Mouse (Mus musculus): ENCODE measurements around the gene Gpr153. TPM values are rescaled to one million over a fixed set of nuclear protein-coding genes. Genes with fewer than 3 reads are reported as not detected.
A peak's percentile ranks its signal among the peaks of the same experiment; 100 is the strongest.
"Not testable (repeated sequence)": the region's sequence is repeated elsewhere in the genome, so short reads cannot be mapped to it uniquely, and the experiment has no call there.

Gpr153 gene
- 10 to 100 TPM; 25.1 to 32.2 TPM for total RNA-seq (2021)
- long read RNA-seq, experiment 1, transcript Gpr153-202 (6 exons, 3,838 nt), result minor isoform, 23 of 81 reads
- long read RNA-seq, experiment 1, transcript Gpr153-203 (6 exons, 3,777 nt), result major isoform, 33 of 81 reads
- long read RNA-seq, experiment 1, partial matches to known transcripts, result 6 of 81 reads
- long read RNA-seq, experiment 1, other reads (novel, unspliced or antisense), result 18 of 81 reads
- long read RNA-seq, experiment 2, transcript Gpr153-203 (6 exons, 3,777 nt), result major isoform, 23 of 54 reads
- long read RNA-seq, experiment 2, transcript Gpr153-202 (6 exons, 3,838 nt), result minor isoform, 13 of 54 reads
- long read RNA-seq, experiment 2, partial matches to known transcripts, result 7 of 54 reads
- long read RNA-seq, experiment 2, other reads (novel, unspliced or antisense), result 10 of 54 reads

DNA sequence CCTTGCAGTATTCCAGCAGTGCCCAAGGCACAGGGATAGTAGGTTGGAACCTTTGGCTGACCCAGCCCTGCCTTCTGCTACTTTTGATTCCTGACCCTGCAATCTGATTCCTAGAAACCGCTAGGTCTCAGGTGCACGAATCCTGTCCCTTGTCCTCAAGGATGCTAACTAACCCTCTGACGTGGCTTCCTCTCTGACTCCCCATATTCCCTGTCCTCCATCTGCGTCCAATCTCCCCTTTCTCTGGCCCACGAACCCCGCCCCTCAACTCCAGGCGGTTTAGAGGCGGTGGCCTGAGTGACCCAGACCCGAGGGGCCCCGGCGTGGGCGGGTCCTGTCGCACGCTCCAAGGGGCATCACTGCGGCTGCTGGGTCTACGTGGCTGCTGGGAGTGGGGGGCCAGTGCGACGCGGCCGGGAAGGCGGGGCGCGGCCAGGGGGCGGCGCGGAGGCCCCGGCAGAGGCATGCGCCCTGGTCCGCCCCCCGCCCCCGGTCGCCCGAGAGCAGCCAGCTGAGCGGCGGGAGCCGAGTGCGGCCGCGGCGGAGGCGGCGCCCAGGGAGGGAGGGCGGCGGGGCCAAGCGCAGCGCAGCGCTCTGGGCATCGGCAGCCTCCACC, at the start of gene Gpr153:
Gene Gpr153 (plus strand): TSS at position 612 of the 616 bp plus-strand sequence.
- peak; percentile 63 for DNase-seq

DNA sequence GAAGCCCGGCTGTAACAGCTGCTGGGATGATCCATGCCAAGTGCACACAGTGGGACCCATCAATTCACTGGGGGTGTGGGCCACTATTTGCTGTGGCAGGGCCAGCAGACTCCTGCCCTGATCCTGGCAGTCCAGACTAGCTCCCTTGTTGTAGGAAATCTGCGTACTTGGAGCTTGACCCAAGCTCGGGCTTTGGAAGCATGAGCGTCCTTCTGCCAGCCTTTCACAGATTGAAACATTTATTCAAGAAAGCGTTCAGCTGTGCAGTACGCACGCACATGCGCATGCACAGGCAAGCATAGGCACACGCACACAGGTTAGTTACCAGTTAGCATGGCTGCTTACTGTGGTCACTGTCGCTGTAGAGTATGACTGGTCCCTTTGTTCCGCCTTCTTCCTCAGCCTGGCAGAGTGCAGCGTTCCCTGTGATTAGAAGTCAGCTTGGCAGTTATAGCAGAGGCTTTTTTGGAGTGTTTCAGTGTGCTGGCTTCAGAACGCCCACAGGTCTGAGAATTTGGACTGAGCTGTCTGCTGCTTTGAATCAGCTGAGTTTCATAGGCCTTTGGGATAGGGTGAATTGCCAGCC, 47.0 kb upstream of the Gpr153 start:
- no peak for DNase-seq

DNA sequence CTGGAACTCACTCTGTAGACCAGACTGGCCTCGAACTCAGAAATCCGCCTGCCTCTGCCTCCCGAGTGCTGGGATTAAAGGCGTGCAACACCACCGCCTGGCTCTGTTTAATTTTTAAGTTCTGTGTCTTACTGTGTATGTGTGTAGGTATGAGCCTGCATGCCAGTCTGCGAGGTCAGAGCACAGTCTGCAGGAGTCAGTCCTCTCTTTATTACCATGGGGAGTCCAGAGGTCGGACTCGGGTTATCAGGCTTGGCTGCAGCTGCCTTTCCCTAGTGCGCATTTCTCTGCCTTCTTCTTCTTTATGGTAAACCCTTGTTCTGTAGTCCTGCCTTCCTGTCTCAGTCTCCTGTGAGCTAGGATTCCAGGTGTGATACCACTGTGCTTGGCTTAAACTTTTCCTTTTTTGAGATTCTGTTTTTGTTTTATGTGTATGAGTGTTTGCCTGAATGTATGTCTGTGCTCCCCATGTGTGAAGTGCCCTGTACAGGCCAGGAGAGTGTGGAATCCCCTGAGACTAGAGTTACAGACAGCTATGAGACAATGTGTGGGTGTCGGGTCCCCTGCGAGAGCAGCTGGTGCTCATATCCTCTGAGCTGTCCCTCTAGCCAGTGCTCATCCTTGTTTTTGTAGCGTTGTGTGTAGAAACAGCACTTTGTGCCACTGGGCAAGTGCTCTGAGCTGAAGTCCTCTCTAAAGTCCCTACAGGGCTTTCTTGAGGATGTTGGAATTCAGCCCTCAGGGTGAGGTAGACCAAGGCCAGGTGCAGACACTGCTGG, 46.1 kb upstream of the Gpr153 start:
- DNase-seq, result no peak

DNA sequence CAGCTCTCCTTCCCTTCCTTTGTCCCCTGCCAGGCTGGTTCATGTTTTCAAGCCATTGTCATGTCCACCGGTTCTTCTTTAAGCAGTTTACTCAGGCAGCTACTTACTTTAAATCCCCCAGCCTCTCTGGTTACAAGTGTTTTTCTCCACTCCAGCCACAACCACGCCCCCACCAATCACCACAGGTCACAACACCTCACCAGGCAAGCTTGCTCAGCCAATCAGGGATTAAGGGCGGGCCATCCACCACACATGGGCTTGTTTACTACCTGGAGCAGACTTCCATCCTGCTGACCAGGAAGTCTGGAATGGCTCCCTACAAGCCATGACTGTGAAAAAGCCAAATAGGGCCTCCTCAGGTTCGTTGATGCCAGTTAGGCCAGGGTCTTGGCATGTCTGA, 43.7 kb upstream of the Gpr153 start:
- not testable (repeated sequence) for DNase-seq

DNA sequence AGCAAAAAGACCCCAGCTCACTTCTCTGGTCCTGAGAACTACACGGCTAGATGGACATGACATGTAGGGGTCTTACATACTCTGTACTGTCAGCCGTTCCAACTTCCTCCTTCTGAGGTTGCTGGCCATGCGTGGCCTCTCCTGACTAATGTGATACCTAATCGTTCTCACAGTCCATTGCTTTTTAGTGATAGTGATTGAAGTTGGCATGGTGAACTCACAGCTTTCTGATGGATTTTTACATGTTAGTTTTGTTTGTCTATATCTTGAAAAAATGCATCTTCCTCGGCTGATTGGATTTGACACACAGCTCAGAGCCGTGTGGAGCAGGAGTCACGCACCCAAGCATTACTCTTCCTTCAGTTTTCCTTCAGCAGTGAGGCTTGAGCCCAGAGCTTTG, 42.7 kb upstream of the Gpr153 start:
- DNase-seq, result no peak

DNA sequence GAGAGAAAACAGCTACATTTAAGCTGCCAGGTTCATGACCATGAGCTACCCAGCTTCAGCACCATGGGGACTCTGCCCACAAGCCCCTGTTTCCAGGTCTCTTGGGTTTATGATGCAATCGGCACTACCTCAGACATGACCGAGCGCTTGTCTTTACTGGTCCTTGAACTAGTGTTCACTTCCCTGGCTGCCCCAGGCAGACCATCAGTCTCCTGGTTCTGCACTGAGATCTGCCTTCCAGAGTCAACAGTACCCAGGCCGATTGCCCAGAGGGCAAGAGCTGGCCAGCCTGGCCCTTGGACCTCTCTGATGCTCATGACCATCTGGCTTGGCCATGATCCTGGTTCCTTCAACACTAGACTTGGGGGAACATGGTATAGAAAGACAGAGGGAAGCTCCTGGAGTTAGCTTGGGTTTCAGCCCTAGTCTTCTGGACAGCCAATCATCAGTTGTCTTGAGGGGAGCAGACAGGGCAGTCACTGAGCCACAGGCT, 41.6 kb upstream of the Gpr153 start:
- DNase-seq, result no peak

DNA sequence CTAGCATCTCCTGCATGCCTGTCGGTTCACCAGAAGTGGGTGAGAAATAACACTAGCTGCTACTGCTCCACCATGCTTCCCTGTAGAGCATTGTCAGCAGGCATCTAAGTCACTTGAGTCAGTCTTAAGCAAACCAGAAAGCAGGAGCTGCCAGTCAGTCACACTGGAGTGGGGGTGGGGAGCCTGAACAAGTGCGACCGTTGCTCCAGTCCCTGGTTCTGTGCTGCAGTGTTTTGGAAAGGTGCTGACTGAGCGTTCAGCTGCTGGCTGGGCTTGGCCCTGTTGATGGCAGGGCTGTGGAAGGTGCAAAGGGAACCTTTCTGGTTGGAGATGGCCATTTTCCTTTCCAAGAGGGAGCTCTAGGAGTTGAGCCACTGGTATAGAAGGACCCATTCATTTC, 34.1 kb upstream of the Gpr153 start:
- DNase-seq, result no peak

DNA sequence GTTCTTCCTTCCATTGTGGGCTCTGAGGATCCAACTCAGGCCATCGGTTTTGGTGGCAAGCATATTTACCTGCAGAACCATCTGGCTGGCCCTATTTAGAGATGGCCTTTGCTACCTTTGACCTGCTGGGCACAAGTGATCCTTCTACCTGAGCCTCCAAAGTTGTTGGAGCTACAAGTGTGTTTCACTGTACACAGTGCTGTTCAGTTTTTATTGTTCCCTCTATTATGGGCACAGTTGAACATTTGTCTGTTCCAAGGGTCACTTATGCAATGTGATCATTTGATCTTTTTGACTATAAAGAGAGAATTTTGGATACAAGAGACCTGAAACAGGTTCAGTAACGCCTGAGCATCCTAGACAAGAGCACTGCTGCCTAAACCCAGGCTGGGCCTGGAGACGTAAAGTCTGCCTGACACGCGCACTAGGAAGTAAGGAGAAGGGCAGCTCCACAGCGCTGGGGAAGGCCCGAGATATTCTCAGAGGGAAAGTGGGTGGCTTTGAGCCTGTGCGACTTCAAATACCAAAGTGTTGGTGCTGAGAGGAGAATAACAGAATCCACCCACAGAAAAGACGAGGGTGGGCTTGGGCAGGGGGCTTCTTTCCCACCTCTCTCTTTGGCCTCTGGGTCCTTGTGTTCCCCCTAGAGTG, 30.7 kb upstream of the Gpr153 start:
- DNase-seq, result no peak

DNA sequence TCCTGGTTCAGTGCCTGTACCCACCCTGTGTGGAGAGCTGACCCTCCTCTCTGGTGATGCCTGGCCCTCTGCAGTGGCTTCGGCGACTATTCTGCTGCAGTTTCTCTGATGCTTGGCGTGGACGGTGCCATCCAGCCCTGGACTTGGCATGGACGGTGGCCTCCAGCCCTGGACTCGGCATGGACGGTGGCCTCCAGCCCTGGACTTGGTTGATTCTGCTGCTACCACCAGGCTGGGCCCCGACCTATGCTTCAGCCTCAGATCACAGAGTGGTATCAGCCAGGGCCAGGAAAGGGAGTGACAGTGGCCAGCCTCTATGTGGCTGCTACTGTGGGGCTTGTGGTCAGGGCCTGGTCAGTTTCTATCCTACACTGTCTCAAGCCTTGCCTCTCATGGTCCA, 30.1 kb upstream of the Gpr153 start:
- peak; percentile 45 for DNase-seq

DNA sequence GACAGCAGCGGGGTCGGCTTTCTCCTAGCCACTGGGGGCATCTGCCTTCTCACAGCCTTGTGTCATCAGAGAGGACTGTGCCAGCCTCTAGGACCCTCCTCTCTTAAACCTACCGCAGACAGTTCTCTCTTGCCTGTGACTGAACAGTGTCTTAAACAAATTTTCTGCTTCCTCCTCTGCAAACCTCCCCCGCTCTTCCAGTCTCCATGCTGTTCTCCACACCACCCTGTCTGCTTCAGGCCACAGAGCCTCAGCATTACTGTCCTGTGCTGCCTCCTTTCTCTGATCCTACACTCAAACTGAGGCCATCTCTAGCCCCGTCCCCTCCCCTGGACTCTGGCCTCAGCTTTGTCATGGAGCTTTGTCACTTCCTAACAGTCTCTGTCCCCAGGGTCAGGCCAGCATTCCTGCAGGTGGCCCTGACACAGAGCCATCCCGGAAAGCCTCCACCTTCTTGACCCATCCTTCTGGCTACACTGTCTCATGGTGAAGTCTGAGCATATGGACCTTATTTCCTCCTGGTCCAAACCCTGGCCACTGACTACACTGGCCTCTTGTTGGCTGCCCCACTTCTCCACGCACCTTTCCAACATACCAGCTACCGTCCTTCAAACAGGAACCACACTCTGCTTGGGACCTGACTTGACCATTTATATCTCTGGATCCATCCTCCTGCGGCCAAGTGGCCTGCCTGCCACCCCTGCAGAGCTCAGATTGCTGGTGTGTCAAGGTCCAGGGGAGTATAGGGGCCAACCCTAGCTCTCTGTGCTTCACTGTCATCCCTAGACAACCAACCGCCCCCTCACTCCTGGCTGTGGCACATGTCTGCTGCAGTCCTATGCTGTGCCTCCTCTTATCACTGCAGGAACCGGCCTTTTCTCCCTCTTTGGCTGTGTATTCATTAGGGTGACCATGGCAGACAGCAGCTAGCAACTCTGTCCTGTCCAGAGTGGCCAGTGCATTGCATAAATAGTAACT, 29.2 kb upstream of the Gpr153 start:
- no peak for DNase-seq

DNA sequence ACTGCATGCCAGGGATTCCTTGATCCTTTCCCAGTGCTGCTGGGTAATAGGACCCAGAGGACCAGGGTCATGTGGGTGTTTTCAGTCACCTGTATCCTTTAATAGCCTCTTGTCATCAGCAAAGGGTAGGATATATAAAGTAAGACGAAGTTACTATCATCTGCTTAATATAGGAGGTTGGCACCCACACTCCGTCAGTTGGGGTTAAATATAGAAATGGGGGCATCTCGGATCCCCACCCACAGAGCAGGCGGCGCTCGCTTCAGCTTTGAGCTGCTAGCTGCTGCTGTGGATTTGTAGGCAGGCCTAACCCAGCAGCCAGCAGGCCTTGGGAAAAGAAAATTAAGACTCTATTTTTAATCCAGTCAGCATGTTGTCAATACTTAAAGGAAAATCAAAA, 28.0 kb upstream of the Gpr153 start:
- no peak for DNase-seq

DNA sequence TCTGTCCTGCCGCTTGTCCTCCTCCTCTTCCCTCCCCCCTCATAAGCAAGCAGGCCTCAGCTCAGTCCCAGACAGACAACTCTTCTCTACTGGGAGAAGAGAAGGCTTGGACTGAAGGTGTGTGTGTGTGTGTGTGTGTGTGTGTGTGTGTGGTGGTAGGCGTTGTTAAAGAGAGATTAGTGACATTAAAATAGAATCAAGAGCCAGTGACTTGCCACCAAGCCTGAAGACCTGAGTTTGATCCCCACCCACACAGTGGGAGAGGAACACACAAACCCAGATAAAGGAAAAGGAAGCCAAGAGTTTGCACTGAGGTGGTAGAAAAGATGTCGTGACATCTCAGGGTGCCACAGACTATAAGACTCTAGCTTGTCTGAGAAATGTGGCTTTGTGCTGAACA, 26.8 kb upstream of the Gpr153 start:
- DNase-seq, result no peak

DNA sequence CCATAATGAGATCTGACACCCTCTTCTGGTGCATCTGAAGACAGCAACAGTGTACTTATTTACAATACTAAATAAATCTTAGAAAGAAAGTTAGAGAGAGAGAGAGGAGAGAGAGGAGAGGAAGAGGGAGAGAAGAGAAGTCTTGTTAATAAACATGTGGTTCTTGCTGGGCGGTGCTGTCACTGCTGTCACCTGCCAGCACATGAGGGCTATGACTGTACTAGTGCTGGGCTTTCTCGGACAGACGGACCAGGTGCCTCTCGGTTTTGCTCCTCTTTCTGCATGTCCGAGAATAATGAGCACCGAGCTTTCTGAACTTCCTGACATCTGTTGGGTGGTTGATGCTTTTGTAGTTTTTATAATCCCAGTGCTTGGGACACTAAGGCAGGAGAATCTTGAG, 23.4 kb upstream of the Gpr153 start:
- DNase-seq, result no peak

DNA sequence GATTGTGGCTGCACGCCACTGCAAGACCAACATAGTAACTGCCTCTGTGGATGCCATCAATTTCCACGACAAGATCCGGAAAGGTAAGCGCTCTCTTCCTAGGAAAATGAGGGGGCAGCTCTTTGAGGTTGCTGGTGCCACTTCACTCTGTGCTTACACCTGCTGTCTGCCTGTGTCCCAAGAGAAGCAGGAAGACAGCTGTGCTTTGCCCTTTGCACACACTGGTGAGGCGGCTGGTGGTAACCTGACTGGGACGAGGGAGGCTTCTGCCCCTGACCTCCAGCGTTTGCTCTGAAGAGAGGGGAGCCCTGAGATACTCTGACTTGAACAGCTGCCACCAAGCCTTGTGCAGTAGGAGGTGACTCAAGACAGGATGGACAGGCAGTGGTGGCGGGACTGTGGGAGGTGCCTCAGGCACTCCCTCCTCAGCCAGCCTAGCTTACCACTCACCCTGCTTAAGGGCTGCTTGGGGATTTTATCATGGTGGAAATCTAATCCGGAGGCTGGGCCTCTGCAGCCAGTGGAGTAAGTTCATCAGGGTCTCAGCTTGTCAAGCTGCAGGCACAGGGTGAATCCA, 20.8 kb upstream of the Gpr153 start:
- no peak for DNase-seq

DNA sequence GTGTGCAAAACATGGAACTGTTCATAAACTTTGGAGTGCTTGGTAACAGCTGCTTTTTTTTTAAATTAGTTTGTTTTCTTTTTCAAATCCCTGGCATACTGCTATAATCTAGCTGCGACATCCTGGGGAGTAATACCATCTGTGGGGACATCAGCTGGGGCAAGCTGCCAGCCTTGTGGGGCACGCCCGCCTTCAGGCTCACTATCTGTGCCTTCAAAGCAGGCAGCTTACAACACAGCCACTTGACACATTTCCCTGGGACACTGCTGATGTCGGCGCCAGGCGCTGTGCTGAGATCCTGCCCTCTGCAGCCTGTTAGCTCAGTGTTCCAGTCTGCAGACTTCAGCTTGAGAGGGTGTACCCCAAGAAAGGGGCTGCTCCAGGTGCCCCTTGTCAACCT, 17.0 kb upstream of the Gpr153 start:
- peak; percentile 69 for DNase-seq

DNA sequence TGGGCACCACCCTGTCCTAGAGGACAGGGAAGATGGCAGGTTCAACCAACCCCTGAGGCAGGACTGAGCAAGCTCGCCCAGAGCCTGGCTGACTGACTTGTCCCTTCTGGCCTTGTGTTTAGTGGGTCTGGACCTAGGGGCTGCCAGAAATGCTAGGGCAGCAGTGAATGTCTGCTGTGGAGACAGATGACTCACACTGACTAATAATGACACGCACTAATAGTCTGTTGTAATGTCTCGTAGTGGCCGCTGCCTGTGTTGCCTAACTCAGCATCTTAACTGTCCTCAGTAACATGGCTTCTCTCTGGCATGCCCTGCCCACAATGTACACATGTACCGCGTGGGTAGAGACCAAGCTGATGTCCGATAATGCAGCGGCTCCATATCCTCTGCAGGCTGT, 13.6 kb upstream of the Gpr153 start:
- no peak for DNase-seq

DNA sequence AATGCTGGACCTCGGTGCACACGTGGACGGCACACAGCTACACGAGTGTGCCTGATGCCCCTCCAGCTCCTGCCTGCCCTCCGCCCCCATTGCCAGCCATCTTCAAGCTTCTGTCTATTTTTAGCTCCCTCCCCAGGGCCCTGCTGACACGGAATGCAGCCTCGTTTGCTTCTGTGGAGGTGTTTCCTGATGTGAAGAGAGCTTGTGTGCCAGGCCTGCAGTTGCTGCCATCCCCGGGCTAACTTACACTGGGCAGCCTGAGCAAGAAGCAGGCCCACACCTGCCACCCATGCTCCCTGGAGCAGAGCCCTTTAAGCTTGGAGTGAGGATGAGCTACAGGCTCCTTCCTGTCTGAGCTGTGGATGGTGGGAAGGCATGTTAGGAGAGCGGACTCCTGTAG, 11.8 kb upstream of the Gpr153 start:
- no peak for DNase-seq

DNA sequence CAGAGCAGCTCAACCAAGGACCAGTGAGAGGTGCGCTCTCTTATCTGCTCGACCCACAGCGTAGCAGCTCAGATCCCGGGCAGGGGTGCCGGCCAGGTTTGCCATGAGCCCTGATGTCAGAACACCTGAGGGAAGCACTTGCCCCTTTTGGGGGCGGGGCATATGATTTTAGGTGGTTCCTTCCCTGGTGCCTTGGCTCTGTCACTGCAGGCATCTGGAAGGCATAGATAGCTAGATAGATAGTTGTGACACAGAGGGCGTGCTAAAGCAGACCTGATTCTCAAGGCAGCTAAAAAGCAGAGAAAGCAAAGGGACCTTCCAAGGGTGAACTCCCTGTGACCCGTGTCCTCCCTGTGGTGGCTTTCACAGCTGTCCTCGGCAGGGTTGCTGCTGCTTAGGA, 10.9 kb upstream of the Gpr153 start:
- no peak for DNase-seq

DNA sequence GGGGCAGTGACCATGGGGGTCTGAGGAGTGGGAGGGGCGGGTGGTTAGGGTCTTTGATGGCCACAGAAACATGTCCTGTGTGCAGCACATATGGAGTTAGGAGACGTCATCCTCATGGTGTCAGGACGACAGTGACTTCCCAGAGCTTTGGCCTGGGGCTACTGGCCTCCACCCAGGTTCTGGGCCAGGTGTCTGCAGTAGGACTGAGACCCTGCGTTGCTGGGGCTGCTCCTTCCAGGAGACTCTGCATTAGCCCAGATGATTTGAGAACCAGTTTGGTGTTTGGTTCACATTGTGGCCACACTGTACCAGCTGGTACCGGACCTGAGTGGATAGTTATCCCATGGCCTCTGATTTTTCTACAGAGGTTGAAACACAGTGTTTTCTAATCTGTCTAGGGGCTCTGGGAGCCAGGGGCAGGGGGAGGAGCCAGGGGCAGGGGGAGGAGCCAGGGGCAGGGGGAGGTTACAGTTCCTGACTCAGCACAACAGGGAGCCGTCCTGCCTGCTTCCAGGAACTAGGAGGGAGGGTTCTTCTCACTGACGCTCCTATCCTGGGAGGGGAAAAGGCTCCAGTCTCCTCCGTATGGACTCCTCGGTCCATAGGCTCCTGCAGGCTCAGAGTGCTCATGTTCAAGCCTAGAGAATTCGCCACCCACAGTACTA, 10.4 kb upstream of the Gpr153 start:
- no peak for DNase-seq

DNA sequence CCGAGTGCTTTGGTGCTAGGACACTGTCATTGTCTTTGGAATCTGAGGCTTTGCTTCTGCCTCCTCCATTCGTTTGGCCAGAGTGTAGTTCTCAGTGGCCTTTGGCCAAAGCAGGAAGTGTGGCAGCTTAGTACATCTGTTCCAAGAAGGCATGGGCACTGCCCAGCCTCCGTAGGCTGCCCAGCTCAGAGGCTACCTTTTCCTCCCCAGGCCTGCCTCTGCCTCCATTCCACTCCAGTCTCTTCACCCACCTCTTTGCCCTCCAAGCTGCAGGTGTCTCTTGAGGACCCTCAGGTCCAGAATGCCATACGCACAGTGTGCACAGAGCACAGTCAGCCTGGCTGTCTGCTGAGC, 9.9 kb upstream of the Gpr153 start:
- DNase-seq, result no peak
